Mouse (Mus musculus): Measurements from ENCODE around the gene Prkaa1.
"Not testable (repeated sequence)": the region's sequence is repeated elsewhere in the genome, so short reads cannot be mapped to it uniquely, and the experiment has no call there.

Prkaa1 gene

GRCm38 (mm10) chr15:5129111-5129805, 14.4 kb upstream of the Prkaa1 start:
- no peak for DNase-seq (ENCODE audit: low spot score)

- DNase-seq (ENCODE audit: low spot score) = not testable (repeated sequence)
These were observed 12.6 kb upstream of the Prkaa1 start for GRCm38 (mm10) chr15:5130887-5131668.

GRCm38 (mm10) chr15:5133301-5133700, 10.4 kb upstream of the Prkaa1 start:
- no peak for DNase-seq (ENCODE audit: low spot score)

- no peak for DNase-seq (ENCODE audit: low spot score)
These were observed 9.5 kb upstream of the Prkaa1 start for GRCm38 (mm10) chr15:5134179-5134578.

GRCm38 (mm10) chr15:5134945-5135483, 8.6 kb upstream of the Prkaa1 start:
- no peak for DNase-seq (ENCODE audit: low spot score)

GRCm38 (mm10) chr15:5138021-5138856, 5.4 kb upstream of the Prkaa1 start:
- no peak for DNase-seq (ENCODE audit: low spot score)

- DNase-seq (ENCODE audit: low spot score) = no peak
These were observed 4.3 kb upstream of the Prkaa1 start for GRCm38 (mm10) chr15:5139366-5139765.

- no peak for DNase-seq (ENCODE audit: low spot score)
These were observed 3.8 kb upstream of the Prkaa1 start for GRCm38 (mm10) chr15:5139863-5140262.

GRCm38 (mm10) chr15:5140357-5140756, 3.3 kb upstream of the Prkaa1 start:
- DNase-seq (ENCODE audit: low spot score) = no peak

GRCm38 (mm10) chr15:5142047-5142446, 1.6 kb upstream of the Prkaa1 start:
- no peak for DNase-seq (ENCODE audit: low spot score)

- no peak for DNase-seq (ENCODE audit: low spot score)
These were observed 947 bp upstream of the Prkaa1 start for GRCm38 (mm10) chr15:5142714-5143113.

- DNase-seq (ENCODE audit: low spot score) = peak; percentile 89
These were observed 539 bp downstream of the Prkaa1 start for GRCm38 (mm10) chr15:5144021-5144778.

- DNase-seq (ENCODE audit: low spot score) = no peak
These were observed 1.7 kb downstream of the Prkaa1 start for GRCm38 (mm10) chr15:5145196-5145945.

GRCm38 (mm10) chr15:5149187-5149586, 5.5 kb downstream of the Prkaa1 start:
- DNase-seq (ENCODE audit: low spot score) = no peak

- DNase-seq (ENCODE audit: low spot score) = no peak
These were observed 8.5 kb downstream of the Prkaa1 start for GRCm38 (mm10) chr15:5152171-5152570.

GRCm38 (mm10) chr15:5154621-5155020, 11.0 kb downstream of the Prkaa1 start:
- DNase-seq (ENCODE audit: low spot score) = no peak

GRCm38 (mm10) chr15:5155093-5155492, 11.4 kb downstream of the Prkaa1 start:
- no peak for DNase-seq (ENCODE audit: low spot score)

GRCm38 (mm10) chr15:5156355-5156754, 12.7 kb downstream of the Prkaa1 start:
- DNase-seq (ENCODE audit: low spot score) = no peak

- no peak for DNase-seq (ENCODE audit: low spot score)
These were observed 13.7 kb downstream of the Prkaa1 start for GRCm38 (mm10) chr15:5157386-5157785.

GRCm38 (mm10) chr15:5158827-5159226, 15.2 kb downstream of the Prkaa1 start:
- DNase-seq (ENCODE audit: low spot score) = no peak

Measured in testis, postnatal 10 days (tissue).